Mouse (Mus musculus): ENCODE measurements around the gene Tfeb.

Tfeb gene

DNA sequence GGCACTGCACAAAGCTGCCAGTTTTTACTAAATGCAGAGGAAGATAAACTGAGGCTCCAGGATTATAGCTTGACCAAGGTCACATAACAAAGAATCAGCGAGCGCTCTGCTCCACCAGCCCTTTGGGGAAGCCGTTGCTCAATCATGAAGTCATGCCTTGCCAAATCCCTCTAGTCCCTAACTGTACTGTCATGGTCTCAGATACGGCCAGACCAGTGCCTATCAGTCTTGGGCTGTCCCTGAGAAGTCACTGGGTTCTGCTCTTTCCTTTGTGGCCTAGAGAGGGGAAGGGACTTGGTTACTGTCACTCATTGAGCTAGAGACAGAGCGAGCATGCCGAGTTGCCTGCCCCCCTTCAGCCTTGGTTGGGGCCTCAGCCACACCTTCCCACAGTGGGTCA is 47.6 kb downstream of the Tfeb start:
- intact Hi-C loops (cut with DNase I), result no loop called here

GRCm38 (mm10) chr17:47787632-47788031 is 50.8 kb downstream of the Tfeb start:
- intact Hi-C loops (cut with DNase I), result no loop called here

- intact Hi-C loops (cut with DNase I), result no loop called here
These were observed 51.5 kb downstream of the Tfeb start for GRCm38 (mm10) chr17:47788306-47788705.

GRCm38 (mm10) chr17:47788996-47789395 is 52.2 kb downstream of the Tfeb start:
- intact Hi-C loops (cut with DNase I), result no loop called here

DNA sequence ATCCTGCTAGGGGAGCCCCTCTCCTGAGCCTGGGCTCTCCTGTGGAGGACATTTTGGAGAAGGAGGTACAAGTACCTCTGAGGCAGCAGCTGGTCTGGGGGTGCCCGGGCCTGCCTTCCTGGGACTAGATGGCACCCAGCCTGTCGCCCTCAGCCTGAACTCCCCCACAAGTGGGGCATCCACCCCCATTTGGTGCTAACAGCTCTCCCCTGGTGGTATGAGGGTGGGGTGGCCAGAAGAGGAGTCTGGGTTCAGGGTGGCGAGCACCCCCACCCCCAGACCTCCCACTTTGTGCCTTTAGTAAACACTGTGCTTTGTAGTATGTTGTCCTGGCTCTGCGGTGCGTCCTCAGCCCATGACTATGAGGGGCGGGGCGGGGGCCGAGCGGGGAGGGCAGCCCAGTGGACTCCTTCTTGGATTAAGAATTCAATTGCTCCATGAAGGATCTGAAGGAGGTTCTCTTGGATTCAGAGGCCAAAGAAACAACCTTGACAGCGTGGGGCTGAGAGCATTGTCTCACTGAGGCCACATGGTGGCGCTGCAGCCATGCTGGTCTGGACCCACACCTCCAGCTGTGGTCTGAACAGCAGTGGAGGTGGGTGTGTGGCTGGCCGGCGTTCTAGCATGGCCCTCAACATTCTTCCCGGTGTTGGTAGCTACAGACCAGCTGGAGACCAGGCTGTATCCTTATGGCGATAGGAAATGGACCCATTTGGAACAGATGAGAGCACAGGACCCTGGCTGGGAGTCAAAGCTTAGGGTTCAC is 55.5 kb downstream of the Tfeb start:
- intact Hi-C loops (cut with DNase I), result loop anchor here (2.0 to 10.0 kb wide), 2 partner anchors 253 to 309 kb away; no protein-coding TSS in a partner anchor

- intact Hi-C loops (cut with DNase I), result loop anchor here (1.0 to 10.0 kb wide), 3 partner anchors 71 to 307 kb away; no protein-coding TSS in a partner anchor
These were observed 56.5 kb downstream of the Tfeb start for GRCm38 (mm10) chr17:47793377-47793776.

DNA sequence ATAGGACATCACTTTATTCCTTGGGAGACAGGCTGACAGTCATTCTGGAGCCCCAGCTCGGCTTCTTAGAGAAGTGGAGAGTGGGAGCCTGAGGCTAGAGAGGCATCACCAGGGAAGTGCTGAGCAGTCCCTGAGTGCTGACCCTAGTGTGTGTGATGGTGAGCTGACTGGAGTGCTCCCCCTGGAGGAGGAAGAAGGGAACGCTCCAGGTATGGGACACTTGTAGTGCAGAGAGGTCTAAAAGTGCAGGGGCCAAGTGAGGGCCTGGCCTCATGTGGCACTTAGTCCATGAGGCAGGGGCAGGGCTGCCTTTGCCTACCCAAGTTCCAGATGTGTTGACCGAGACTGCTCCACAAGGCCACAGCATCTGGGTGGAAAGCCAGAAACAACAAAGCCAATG is 58.6 kb downstream of the Tfeb start:
- intact Hi-C loops (cut with DNase I), result loop anchor here (10.0 kb wide), 1 partner anchor 249 kb away; no protein-coding TSS in a partner anchor

DNA sequence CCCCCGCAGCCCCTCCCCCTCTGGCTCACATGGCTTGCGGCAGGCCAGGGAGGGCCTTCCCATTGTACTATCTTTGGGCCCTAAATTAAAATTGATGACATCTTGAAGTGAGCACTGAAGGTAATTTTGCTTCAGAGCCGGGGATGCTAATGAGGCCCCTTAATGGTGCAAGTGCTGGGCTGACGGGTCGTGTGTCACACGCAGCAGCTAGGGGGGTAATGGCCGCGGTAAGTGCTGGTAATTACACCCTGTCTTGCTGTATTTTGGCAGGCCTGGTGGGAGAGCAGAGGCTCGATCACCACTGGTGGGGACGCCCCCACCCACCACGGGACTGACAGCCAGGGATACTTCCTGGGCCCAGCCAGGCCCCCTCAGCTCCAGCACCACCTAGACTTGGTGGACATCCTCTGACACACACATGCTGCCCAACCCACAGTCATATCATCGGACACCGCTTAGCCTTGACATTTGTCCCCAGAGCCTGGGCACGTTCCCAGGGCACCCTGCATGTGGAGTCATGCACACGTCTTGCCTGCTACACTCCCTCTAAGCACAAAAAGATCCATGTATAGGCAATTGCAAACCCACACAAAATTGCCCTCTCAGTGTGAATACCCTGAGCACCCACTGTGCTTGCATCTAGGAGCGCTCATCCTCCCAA is 59.5 kb downstream of the Tfeb start:
- intact Hi-C loops (cut with DNase I), result loop anchor here (10.0 kb wide), 1 partner anchor 249 kb away; no protein-coding TSS in a partner anchor

DNA sequence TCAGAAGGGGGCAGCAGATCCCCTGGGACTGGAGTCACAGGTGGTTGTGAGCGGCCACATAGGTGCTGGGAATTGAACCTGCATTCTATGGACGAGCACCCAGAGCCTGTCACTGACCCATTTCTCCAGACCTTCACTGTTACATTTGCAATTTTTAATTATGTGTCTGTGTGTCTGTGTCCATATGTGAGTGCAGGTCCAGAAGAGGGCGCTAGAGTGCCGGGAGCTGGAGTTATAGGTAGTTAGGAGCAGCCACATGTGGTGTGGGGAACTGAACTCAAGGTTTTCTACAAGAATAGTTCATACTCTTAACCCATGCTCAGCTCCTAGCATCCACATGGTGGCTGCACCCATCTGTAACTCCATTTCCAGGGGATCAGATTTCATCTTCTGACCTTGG is 60.1 kb downstream of the Tfeb start:
- intact Hi-C loops (cut with DNase I), result loop anchor here (10.0 kb wide), 1 partner anchor 248 kb away; no protein-coding TSS in a partner anchor

GRCm38 (mm10) chr17:47797383-47797782 is 60.6 kb downstream of the Tfeb start:
- intact Hi-C loops (cut with DNase I), result loop anchor here (10.0 kb wide), 1 partner anchor 247 kb away; no protein-coding TSS in a partner anchor

- intact Hi-C loops (cut with DNase I), result no loop called here
These were observed 66.0 kb downstream of the Tfeb start for GRCm38 (mm10) chr17:47802806-47803205.

GRCm38 (mm10) chr17:47803662-47804061 is 66.8 kb downstream of the Tfeb start:
- intact Hi-C loops (cut with DNase I), result no loop called here

DNA sequence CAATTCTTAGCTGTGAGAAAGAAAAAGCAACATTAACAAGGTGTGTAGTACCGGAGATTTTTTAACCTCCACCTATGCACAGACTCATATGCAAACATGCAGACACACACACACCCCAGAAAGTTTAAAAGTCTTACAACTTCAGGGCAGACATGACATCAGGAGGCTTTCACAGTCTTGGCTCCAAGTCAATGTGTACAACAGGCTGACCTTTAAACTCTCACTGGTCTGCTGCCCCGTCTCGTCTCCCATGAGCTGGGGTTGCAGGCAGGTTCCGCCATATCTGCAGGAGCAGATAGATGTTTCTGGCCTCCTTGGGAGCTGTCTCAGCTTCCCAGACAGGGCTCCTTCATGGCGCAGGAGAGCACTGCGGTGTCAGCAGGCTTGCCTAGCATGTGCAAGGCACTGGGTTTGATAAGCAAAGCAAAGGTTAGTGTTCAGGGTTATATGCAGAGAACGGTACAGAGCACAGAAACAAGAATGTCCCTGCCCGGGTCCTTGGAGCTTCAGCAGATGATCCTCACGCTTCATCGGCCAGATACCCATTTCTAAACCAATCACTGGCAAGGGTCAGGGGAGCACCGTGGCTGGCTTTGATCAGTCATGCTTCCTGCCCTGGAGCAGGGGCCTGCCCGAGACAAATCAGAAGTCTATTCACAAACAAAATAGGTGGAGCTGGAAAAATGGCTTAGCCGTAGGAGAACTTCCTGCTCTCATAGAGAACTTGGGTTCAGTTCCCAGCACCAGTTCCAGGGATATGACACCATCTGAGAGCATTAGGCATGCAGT is 68.4 kb downstream of the Tfeb start:
- intact Hi-C loops (cut with DNase I), result no loop called here

GRCm38 (mm10) chr17:47806230-47806629 is 69.4 kb downstream of the Tfeb start:
- intact Hi-C loops (cut with DNase I), result no loop called here

- intact Hi-C loops (cut with DNase I), result no loop called here
These were observed 74.5 kb downstream of the Tfeb start for GRCm38 (mm10) chr17:47811265-47811800.

DNA sequence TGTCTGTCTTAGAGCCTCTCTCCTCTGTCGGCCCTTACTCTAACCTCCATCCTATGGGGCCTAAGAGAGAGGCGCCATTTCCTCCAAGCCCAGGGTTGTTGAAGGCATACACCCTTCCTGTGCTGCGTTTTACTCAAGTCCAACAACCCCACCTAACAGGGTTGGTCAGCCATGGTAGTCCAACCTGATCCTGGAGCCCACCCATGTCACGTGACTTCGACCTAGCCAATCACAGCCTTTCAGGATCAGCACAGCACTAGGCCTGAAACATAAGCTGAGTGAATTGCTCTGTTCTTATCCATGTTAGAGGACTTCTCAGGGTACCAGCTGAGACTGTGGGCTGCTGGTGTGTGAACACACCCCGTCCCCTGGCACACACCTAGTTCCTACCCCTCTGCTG is 75.4 kb downstream of the Tfeb start:
- intact Hi-C loops (cut with DNase I), result no loop called here

DNA sequence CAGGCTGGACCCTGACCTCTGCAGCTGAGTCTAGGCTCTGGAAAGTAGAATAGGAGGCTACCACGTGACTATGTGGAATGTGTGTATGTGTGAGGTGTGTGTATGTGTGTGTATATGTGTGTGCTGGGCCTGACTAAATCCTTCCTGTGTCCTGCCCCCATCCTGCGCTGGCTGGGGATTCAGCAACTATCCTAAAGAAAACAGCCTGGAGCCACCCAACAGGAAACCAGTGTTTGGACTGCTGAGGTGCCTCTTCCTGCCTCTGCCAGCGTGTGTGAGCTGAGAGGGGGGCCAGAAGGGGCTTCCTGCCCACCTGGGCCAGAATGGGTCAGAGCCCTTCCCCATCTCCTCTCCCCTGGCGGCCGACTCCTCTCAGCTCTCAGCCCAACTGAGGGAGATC is 76.8 kb downstream of the Tfeb start:
- intact Hi-C loops (cut with DNase I), result no loop called here

- intact Hi-C loops (cut with DNase I), result no loop called here
These were observed 77.7 kb downstream of the Tfeb start for GRCm38 (mm10) chr17:47814496-47814895.

DNA sequence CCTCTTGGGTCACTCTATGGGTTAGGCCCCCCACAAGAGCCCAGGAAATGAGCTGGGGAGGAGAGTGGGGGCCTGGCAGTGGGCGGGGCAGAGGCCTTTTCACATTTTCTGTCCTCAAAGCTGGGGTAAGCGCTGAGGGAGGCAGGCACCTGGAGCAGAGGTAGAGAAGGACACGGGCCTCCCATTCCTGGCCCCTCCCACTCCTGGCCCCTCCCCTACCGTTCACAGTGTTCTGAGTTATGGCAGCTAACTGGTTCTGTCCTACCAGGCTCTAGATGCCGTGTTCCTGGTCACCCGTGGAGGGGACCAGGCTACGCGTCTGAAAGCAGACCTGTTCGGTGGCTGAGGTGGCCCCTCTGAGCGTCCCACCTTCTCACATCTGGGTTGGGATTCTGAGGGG is 78.6 kb downstream of the Tfeb start:
- intact Hi-C loops (cut with DNase I), result no loop called here

GRCm38 (mm10) chr17:47818038-47818725 is 81.4 kb downstream of the Tfeb start:
- intact Hi-C loops (cut with DNase I), result no loop called here

- intact Hi-C loops (cut with DNase I), result no loop called here
These were observed 84.5 kb downstream of the Tfeb start for GRCm38 (mm10) chr17:47821339-47821738.

Measured in adrenal gland (tissue).